Mouse (Mus musculus): ENCODE measurements around the gene Col4a1. TPM values are rescaled to one million over a fixed set of nuclear protein-coding genes. Genes with fewer than 3 reads are reported as not detected.

The Col4a1 gene
- polyA plus RNA-seq, 1 experiment from 2014 or later: 77.9 TPM

- Histone ChIP-seq H3K27me3 (replicated peaks; ENCODE audit: control insufficient read depth, insufficient read depth, low read length) (no peaks in the 10 kb centered on the region), H3K36me3 (ENCODE audit: control insufficient read depth, insufficient read depth, low read length) (no peaks in the 10 kb centered on the region), H3K27ac (ENCODE audit: low read depth, low read length) (no peak overlapping the region), H3K9ac (ENCODE audit: low read length) (no peak overlapping the region), H3K4me1 (ENCODE audit: control insufficient read depth, insufficient read depth, low read length) (no peaks in the 10 kb centered on the region), H3K9me3 (replicated peaks; ENCODE audit: control insufficient read depth, low read length) (no peaks in the 10 kb centered on the region), H3K4me3 (ENCODE audit: low read depth, low read length) (no peak overlapping the region), H3K4me2 (ENCODE audit: low read length) (no peak overlapping the region)
- 60% methylated on average over 13 of the region's 13 CpGs for WGBS
- ATAC-seq (no peak), DNase-seq (ENCODE audit: low spot score) (no peak)
Measured at GRCm38 (mm10) chr8:11257079-11258017, 55.3 kb downstream of the Col4a1 start.

- no peak overlapping the region for H3K9ac ChIP-seq (ENCODE audit: low read length)
- DNase-seq (ENCODE audit: low spot score) (no peak), ATAC-seq (no peak)
- 70% methylated on average over 7 of the region's 7 CpGs for WGBS
- no peak overlapping the region for H3K27ac ChIP-seq (ENCODE audit: low read depth, low read length)
- H3K27me3 ChIP-seq (replicated peaks; ENCODE audit: control insufficient read depth, insufficient read depth, low read length): no peaks in the 10 kb centered on the region
- H3K4me3 ChIP-seq (ENCODE audit: low read depth, low read length): no peak overlapping the region
- H3K36me3 ChIP-seq (ENCODE audit: control insufficient read depth, insufficient read depth, low read length): no peaks in the 10 kb centered on the region
- no peaks in the 10 kb centered on the region for H3K9me3 ChIP-seq (replicated peaks; ENCODE audit: control insufficient read depth, low read length)
- H3K4me1 ChIP-seq (ENCODE audit: control insufficient read depth, insufficient read depth, low read length): no peaks in the 10 kb centered on the region
- no peak overlapping the region for H3K4me2 ChIP-seq (ENCODE audit: low read length)
Measured at GRCm38 (mm10) chr8:11256405-11256804, 56.2 kb downstream of the Col4a1 start.

GRCm38 (mm10) chr8:11255680-11256079, 56.9 kb downstream of the Col4a1 start:
- no peak overlapping the region for H3K27ac ChIP-seq (ENCODE audit: low read depth, low read length)
- no peak overlapping the region for H3K9ac ChIP-seq (ENCODE audit: low read length)
- 86% methylated on average over 7 of the region's 7 CpGs for WGBS
- no peaks in the 10 kb centered on the region for H3K9me3 ChIP-seq (replicated peaks; ENCODE audit: control insufficient read depth, low read length)
- no peak overlapping the region for H3K4me2 ChIP-seq (ENCODE audit: low read length)
- H3K4me3 ChIP-seq (ENCODE audit: low read depth, low read length): no peak overlapping the region
- no peaks in the 10 kb centered on the region for H3K4me1 ChIP-seq (ENCODE audit: control insufficient read depth, insufficient read depth, low read length)
- ATAC-seq: no peak
- no peaks in the 10 kb centered on the region for H3K36me3 ChIP-seq (ENCODE audit: control insufficient read depth, insufficient read depth, low read length)
- DNase-seq (ENCODE audit: low spot score): no peak
- H3K27me3 ChIP-seq (replicated peaks; ENCODE audit: control insufficient read depth, insufficient read depth, low read length): no peaks in the 10 kb centered on the region

GRCm38 (mm10) chr8:11254914-11255530, 57.6 kb downstream of the Col4a1 start:
- Histone ChIP-seq H3K27ac (ENCODE audit: low read depth, low read length) (no peak overlapping the region), H3K9ac (ENCODE audit: low read length) (no peak overlapping the region), H3K27me3 (replicated peaks; ENCODE audit: control insufficient read depth, insufficient read depth, low read length) (no peaks in the 10 kb centered on the region), H3K4me1 (ENCODE audit: control insufficient read depth, insufficient read depth, low read length) (no peaks in the 10 kb centered on the region), H3K4me3 (ENCODE audit: low read depth, low read length) (no peak overlapping the region), H3K9me3 (replicated peaks; ENCODE audit: control insufficient read depth, low read length) (no peaks in the 10 kb centered on the region), H3K36me3 (ENCODE audit: control insufficient read depth, insufficient read depth, low read length) (no peaks in the 10 kb centered on the region), H3K4me2 (ENCODE audit: low read length) (no peak overlapping the region)
- 88% methylated on average over 10 of the region's 10 CpGs for WGBS
- DNase-seq (ENCODE audit: low spot score) (no peak), ATAC-seq (no peak)

DNA sequence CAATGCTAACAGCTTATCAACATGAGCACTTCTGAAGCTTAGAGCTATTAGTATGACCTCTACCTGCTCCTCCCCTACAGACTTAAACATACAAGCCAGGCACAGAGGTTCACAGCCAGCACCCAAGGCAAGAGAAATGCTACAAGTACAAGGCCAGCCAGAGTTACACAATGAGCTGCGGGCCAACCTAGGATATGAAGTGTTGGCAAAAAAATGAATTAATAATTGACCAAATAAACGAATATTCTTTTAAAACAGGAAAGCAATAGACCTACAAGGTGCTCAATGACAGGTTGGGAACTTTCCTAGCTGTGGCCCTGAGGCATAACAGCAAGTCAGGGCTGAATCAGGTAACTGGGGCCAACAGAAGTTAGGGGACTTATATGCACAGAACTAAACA, 58.1 kb downstream of the Col4a1 start:
- Histone ChIP-seq H3K9me3 (replicated peaks; ENCODE audit: control insufficient read depth, low read length) (no peaks in the 10 kb centered on the region), H3K4me1 (ENCODE audit: control insufficient read depth, insufficient read depth, low read length) (no peaks in the 10 kb centered on the region), H3K27ac (ENCODE audit: low read depth, low read length) (no peak overlapping the region), H3K27me3 (replicated peaks; ENCODE audit: control insufficient read depth, insufficient read depth, low read length) (no peaks in the 10 kb centered on the region), H3K9ac (ENCODE audit: low read length) (no peak overlapping the region), H3K4me3 (ENCODE audit: low read depth, low read length) (no peak overlapping the region), H3K36me3 (ENCODE audit: control insufficient read depth, insufficient read depth, low read length) (no peaks in the 10 kb centered on the region), H3K4me2 (ENCODE audit: low read length) (no peak overlapping the region)
- WGBS: 80% methylated on average over 2 of the region's 2 CpGs
- ATAC-seq (no peak), DNase-seq (ENCODE audit: low spot score) (no peak)

DNA sequence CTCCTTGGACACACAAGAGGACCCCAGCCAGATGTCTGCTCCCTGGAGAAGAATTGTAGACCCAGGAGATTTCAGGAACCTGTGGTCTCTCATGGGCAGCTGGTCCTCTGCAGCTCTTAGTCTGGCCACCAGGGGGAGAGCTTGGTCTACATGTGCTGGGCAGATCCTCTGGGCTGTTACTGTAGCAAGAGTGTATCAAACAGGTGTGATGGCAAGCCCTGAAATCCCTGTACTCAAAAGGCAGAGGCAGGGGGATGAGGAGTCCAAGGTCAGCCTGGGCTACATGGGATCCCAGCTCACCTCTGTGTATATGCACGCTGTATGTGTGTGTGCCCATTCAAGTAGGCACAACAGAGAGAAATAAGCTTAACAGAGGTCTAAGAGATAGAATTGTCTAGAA, 59.1 kb downstream of the Col4a1 start:
- ATAC-seq: peak; percentile 75; the same call in 1 of the 2 replicates
- Histone ChIP-seq H3K27ac (ENCODE audit: low read depth, low read length) (no peak overlapping the region), H3K36me3 (ENCODE audit: control insufficient read depth, insufficient read depth, low read length) (no peaks in the 10 kb centered on the region), H3K4me3 (ENCODE audit: low read depth, low read length) (no peak overlapping the region), H3K4me1 (ENCODE audit: control insufficient read depth, insufficient read depth, low read length) (no peaks in the 10 kb centered on the region), H3K4me2 (ENCODE audit: low read length) (no peak overlapping the region), H3K27me3 (replicated peaks; ENCODE audit: control insufficient read depth, insufficient read depth, low read length) (no peaks in the 10 kb centered on the region), H3K9me3 (replicated peaks; ENCODE audit: control insufficient read depth, low read length) (no peaks in the 10 kb centered on the region), H3K9ac (ENCODE audit: low read length) (no peak overlapping the region)
- 72% methylated on average over 1 of the region's 1 CpGs for WGBS
- peak; percentile 87 for DNase-seq (ENCODE audit: low spot score)

DNA sequence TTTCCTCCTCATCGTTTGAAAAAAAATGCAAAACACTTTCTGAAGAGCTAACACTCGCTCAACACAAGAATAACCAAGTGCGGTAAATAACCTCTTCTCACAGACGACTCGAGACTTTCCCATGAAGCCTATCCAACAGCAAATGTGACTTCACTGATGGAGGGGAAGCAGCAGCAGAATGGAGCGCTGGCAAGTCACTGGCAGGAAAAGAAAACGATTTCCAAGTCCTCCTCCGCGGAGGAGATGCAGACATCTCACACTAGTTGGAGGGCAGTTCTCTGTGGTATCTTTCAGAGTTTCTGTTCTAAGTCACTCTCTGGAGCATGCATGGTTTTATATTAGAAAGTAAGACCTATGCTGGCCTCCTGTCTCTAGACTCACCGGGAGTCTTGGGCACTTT, 59.6 kb downstream of the Col4a1 start:
- no peak for DNase-seq (ENCODE audit: low spot score)
- Histone ChIP-seq H3K4me2 (ENCODE audit: low read length) (no peak overlapping the region), H3K9me3 (replicated peaks; ENCODE audit: control insufficient read depth, low read length) (no peaks in the 10 kb centered on the region), H3K4me1 (ENCODE audit: control insufficient read depth, insufficient read depth, low read length) (no peaks in the 10 kb centered on the region), H3K27me3 (replicated peaks; ENCODE audit: control insufficient read depth, insufficient read depth, low read length) (no peaks in the 10 kb centered on the region), H3K27ac (ENCODE audit: low read depth, low read length) (no peak overlapping the region), H3K4me3 (ENCODE audit: low read depth, low read length) (no peak overlapping the region), H3K36me3 (ENCODE audit: control insufficient read depth, insufficient read depth, low read length) (no peaks in the 10 kb centered on the region), H3K9ac (ENCODE audit: low read length) (no peak overlapping the region)
- 89% methylated on average over 10 of the region's 10 CpGs for WGBS
- no peak for ATAC-seq

- H3K27me3 ChIP-seq (replicated peaks; ENCODE audit: control insufficient read depth, insufficient read depth, low read length): no peaks in the 10 kb centered on the region
- H3K9ac ChIP-seq (ENCODE audit: low read length): no peak overlapping the region
- 83% methylated on average over 7 of the region's 7 CpGs for WGBS
- no peak overlapping the region for H3K4me3 ChIP-seq (ENCODE audit: low read depth, low read length)
- H3K4me2 ChIP-seq (ENCODE audit: low read length): no peak overlapping the region
- DNase-seq (ENCODE audit: low spot score): no peak
- H3K9me3 ChIP-seq (replicated peaks; ENCODE audit: control insufficient read depth, low read length): no peaks in the 10 kb centered on the region
- ATAC-seq: no peak
- H3K27ac ChIP-seq (ENCODE audit: low read depth, low read length): no peak overlapping the region
- H3K36me3 ChIP-seq (ENCODE audit: control insufficient read depth, insufficient read depth, low read length): no peaks in the 10 kb centered on the region
- H3K4me1 ChIP-seq (ENCODE audit: control insufficient read depth, insufficient read depth, low read length): no peaks in the 10 kb centered on the region
Measured at GRCm38 (mm10) chr8:11252235-11252774, 60.3 kb downstream of the Col4a1 start.

- no peaks in the 10 kb centered on the region for H3K4me1 ChIP-seq (ENCODE audit: control insufficient read depth, insufficient read depth, low read length)
- H3K9me3 ChIP-seq (replicated peaks; ENCODE audit: control insufficient read depth, low read length): no peaks in the 10 kb centered on the region
- no peak overlapping the region for H3K4me2 ChIP-seq (ENCODE audit: low read length)
- H3K4me3 ChIP-seq (ENCODE audit: low read depth, low read length): no peak overlapping the region
- H3K27me3 ChIP-seq (replicated peaks; ENCODE audit: control insufficient read depth, insufficient read depth, low read length): no peaks in the 10 kb centered on the region
- WGBS: 90% methylated on average over 8 of the region's 8 CpGs
- no peaks in the 10 kb centered on the region for H3K36me3 ChIP-seq (ENCODE audit: control insufficient read depth, insufficient read depth, low read length)
- ATAC-seq (no peak), DNase-seq (ENCODE audit: low spot score) (no peak)
- no peak overlapping the region for H3K9ac ChIP-seq (ENCODE audit: low read length)
- H3K27ac ChIP-seq (ENCODE audit: low read depth, low read length): no peak overlapping the region
Measured at GRCm38 (mm10) chr8:11250149-11250548, 62.5 kb downstream of the Col4a1 start.

Measured in forebrain, embryonic 14.5 days (tissue).